Mouse (Mus musculus) heart, embryonic 12.5 days (tissue): ENCODE measurements around the gene Swt1. TPM values are rescaled to one million over a fixed set of nuclear protein-coding genes. Genes with fewer than 3 reads are reported as not detected.

ENCODE experiments used
- ATAC-seq: fragments of 200-750 bp; cut with Nextera tagmentation; 2 replicates; pipeline ENCODE4 v1.8.0; 2017; ENCODE audit warnings: moderate TSS enrichment, moderate library complexity; ENCODE audit not compliant: insufficient number of reproducible peaks, low FRiP score
- H3K27ac ChIP-seq: fragments of 300-500 bp; sonication (generic); 2 replicates; pipeline ENCODE4 v1.5.1; 2016; ENCODE audit warnings: mild to moderate bottlenecking, moderate library complexity; ENCODE audit not compliant: poor library complexity, severe bottlenecking
- H3K27me3 ChIP-seq: fragments of 300-500 bp; sonication (generic); replicated peaks from 2 replicates; pipeline ENCODE4 v1.6.1; 2016; ENCODE audit warnings: mild to moderate bottlenecking, moderate library complexity
- H3K36me3 ChIP-seq: fragments of 300-500 bp; sonication (generic); 2 replicates; pipeline ENCODE4 v1.6.1; 2016; ENCODE audit warnings: mild to moderate bottlenecking, moderate library complexity
- H3K4me1 ChIP-seq: fragments of 300-500 bp; sonication (generic); replicated peaks from 2 replicates; pipeline ENCODE4 v1.6.1; 2016; ENCODE audit warnings: mild to moderate bottlenecking
- H3K4me2 ChIP-seq: fragments of 300-500 bp; sonication (generic); 2 replicates; pipeline ENCODE4 v1.6.1; 2016; ENCODE audit warnings: mild to moderate bottlenecking, moderate library complexity
- H3K4me3 ChIP-seq: fragments of 300-500 bp; sonication (generic); 2 replicates; pipeline ENCODE4 v1.5.1; 2016; ENCODE audit warnings: mild to moderate bottlenecking
- H3K9ac ChIP-seq: fragments of 300-500 bp; sonication (generic); 2 replicates; pipeline ENCODE4 v1.6.1; 2016; ENCODE audit warnings: mild to moderate bottlenecking, moderate library complexity
- H3K9me3 ChIP-seq: fragments of 300-500 bp; sonication (generic); replicated peaks from 2 replicates; pipeline ENCODE4 v1.6.1; 2016; ENCODE audit warnings: mild to moderate bottlenecking, moderate library complexity
- WGBS: fragments of 180-500 bp; shearing (Covaris S2); methylation state at CpG from one replicate; pipeline ENCODE4 v1.1.7; 2016; 5-methylcytosine and 5-hydroxymethylcytosine counted together
- microRNA-seq: library from miRNA; unstranded; fragments of <30 nt; microRNA quantifications from one replicate; pipeline ENCODE4, GENCODE M21; 2017
- polyA plus RNA-seq: library from polyadenylated mRNA; unstranded; fragments of >200 nt; fragmentation: Nextera tagmentation; extraction: Ambion mirVana; gene quantifications from 2 replicates; pipeline ENCODE4 v1.2.1, GENCODE M21; 2016

Swt1 gene
- polyA plus RNA-seq, 1 experiment from 2014 or later: 26.4 TPM

DNA sequence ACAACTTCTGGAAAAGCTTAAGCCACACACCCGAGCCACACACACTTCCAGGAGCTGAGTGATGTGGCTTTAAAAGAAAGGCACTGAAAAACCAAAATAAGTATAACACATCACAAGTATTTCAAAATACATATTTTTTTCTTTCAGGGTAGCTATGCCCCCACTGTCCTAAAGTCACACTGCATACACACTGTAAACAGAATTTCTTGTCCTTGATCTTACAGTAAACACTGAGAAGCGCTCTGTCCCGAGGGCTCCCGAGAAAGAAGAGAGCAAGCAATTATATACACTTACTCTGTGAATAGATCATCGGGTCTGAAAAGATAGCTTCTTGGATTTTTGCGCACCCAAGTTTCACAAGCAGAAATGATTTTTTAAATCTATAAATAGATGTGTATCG is 109.0 kb downstream of the Swt1 start:
- WGBS: 88% methylated on average over 7 of the region's 7 CpGs
- Histone ChIP-seq H3K4me1 (no peaks in the 10 kb centered on the region), H3K27ac (no peak overlapping the region), H3K4me3 (no peak overlapping the region), H3K27me3 (no peaks in the 10 kb centered on the region), H3K36me3 (no peaks in the 10 kb centered on the region), H3K9me3 (no peaks in the 10 kb centered on the region), H3K4me2 (no peak overlapping the region), H3K9ac (no peak overlapping the region)
- ATAC-seq: no peak

Small RNAs within 50 kb of the gene (microRNA-seq; reads per million reads assigned to microRNA genes)
- 0.94 reads per million for gene Mir7682

Other genes with a start within 250 kb of the Swt1 start
- 2.9 and 3.1 TPM in 2 replicates for gene Gm47985, start 245.9 kb downstream of the Swt1 start, polyA plus RNA-seq
- 0.28 and 0.89 TPM in 2 replicates for gene Gm8947, start 236.1 kb downstream of the Swt1 start, polyA plus RNA-seq
- 0.45 and 0.49 TPM in 2 replicates for gene Gm47995, start 230.0 kb downstream of the Swt1 start, polyA plus RNA-seq
- 0.36 and 0.55 TPM in 2 replicates for gene 3110040M04Rik, start 224.3 kb downstream of the Swt1 start, polyA plus RNA-seq
- 0.32 TPM in 1 of 2 replicates, not detected in the other for gene Gm47996, start 218.3 kb downstream of the Swt1 start, polyA plus RNA-seq
- gene Ivns1abp, start 84.0 kb downstream of the Swt1 start, polyA plus RNA-seq: 297 and 319 TPM in 2 replicates
- 43.7 and 48.2 TPM in 2 replicates for gene Trmt1l, start 87 bp upstream of the Swt1 start, polyA plus RNA-seq
- gene Rnf2, start 72.5 kb upstream of the Swt1 start, polyA plus RNA-seq: 83.1 and 83.6 TPM in 2 replicates
- gene Fam129a, start 142.7 kb upstream of the Swt1 start, polyA plus RNA-seq: 4.3 and 4.4 TPM in 2 replicates